In genomic region chr11:95126272-95127245, GRCm38 (mm10) we compare ENCODE assay signal across 9 mouse cellular contexts. TPM values are rescaled to one million over a fixed set of nuclear protein-coding genes. Genes with fewer than 3 reads are reported as not detected.
A peak's percentile ranks its signal among the peaks of the same experiment; 100 is the strongest.
DNase-seq lines count a peak whose midpoint lies in the region; ATAC-seq lines count a peak whose summit lies in the region.
"Had no signal": no experiment of that assay in that cellular context is flagged by ENCODE, and none has a peak within 500 bp of the region (broad histone marks: within the 10 kb centered on the region; RNA-seq: fewer than 3 reads in every experiment).

No protein-coding gene starts in this region.

- H3K9ac ChIP-seq in neural tube, embryonic 15.5 days (replicated peaks) = 0 out of 2 replicates have a peak overlapping the region, but pooled peaks have one; percentile 8

- H3K9me3 ChIP-seq in limb, embryonic 10.5 days (replicated peaks) = no peaks in the 10 kb centered on the region
- no peaks in the 10 kb centered on the region for H3K9me3 ChIP-seq in neural tube, embryonic 15.5 days (replicated peaks)
- H3K9me3 ChIP-seq: G1E had no signal

- peak; percentile 49 to 64 for DNase-seq in cerebellum, postnatal 14 days
- DNase-seq in cerebellum, adult 9-11 months = no peak
- peak; percentile 72 for DNase-seq in urinary bladder, postnatal 14 days (ENCODE audit: low spot score)
- DNase-seq in urinary bladder, postnatal 10 days (ENCODE audit: low spot score) = no peak
- peak; percentile 66 for DNase-seq in limb, embryonic 10.5 days (ENCODE audit: low spot score)
- DNase-seq in left cerebral cortex, adult 11 months (ENCODE audit: low spot score) = no peak
- no peak for DNase-seq in frontal cortex, adult 2 months (ENCODE audit: extremely low spot score in 1 of 2, low spot score in 1 of 2)

- peak; percentile 61 for ATAC-seq in neural tube, embryonic 15.5 days (ENCODE audit: low FRiP score)

- H3K4me1 ChIP-seq in limb, embryonic 10.5 days = peaks cover 55% of the 10 kb centered on the region
- H3K4me1 ChIP-seq in neural tube, embryonic 15.5 days = peaks cover 16% of the 10 kb centered on the region

- peak overlapping the region; percentile 56; the same call in 1 of the 2 replicates for H3K27ac ChIP-seq in limb, embryonic 10.5 days
- no peak overlapping the region for H3K27ac ChIP-seq in neural tube, embryonic 15.5 days (replicated peaks)

- peak overlapping the region; percentile 33 for H3K4me3 ChIP-seq in limb, embryonic 10.5 days
- H3K4me3 ChIP-seq in neural tube, embryonic 15.5 days (replicated peaks) = 0 out of 2 replicates have a peak overlapping the region, but pooled peaks have one; percentile 0

- H3K36me3 ChIP-seq in limb, embryonic 10.5 days = no peaks in the 10 kb centered on the region
- H3K36me3 ChIP-seq in neural tube, embryonic 15.5 days = no peaks in the 10 kb centered on the region
- H3K36me3 ChIP-seq: G1E had no signal

- H3K27me3 ChIP-seq in limb, embryonic 10.5 days (ENCODE audit: low read depth, poor library complexity, severe bottlenecking) = peaks cover 90% of the 10 kb centered on the region
- peaks cover 66% of the 10 kb centered on the region for H3K27me3 ChIP-seq in neural tube, embryonic 15.5 days (replicated peaks)

- H3K4me2 ChIP-seq in neural tube, embryonic 15.5 days = peak overlapping the region; percentile 50

- under 1% methylated on average over 20 of the region's 20 CpGs for WGBS in limb, embryonic 10.5 days
- 4% methylated on average over 19 of the region's 20 CpGs for WGBS in neural tube, embryonic 15.5 days

RNA-seq across cellular contexts. Expression of gene Dlx3, which starts 6.6 kb away (rescaled TPM):
- 6.9 and 9.5 TPM in 2 replicates for polyA plus RNA-seq in limb, embryonic 10.5 days (2016; fragmentation: Nextera tagmentation; extraction: Ambion mirVana)
- 0.28 and 0.50 TPM in 2 replicates for polyA plus RNA-seq in neural tube, embryonic 15.5 days (2015; fragmentation: Nextera tagmentation; extraction: Ambion mirVana)
- polyA plus RNA-seq in frontal cortex, adult 2 months (2012; rRNA removed) = 0.19 TPM in 1 of 2 replicates, not detected in the other
- polyA plus RNA-seq: G1E had no signal

RNA-seq across cellular contexts. Expression of gene Dlx4, which starts 19.5 kb away (rescaled TPM):
- polyA plus RNA-seq in limb, embryonic 10.5 days (2016; fragmentation: Nextera tagmentation; extraction: Ambion mirVana) = 0.85 and 1.9 TPM in 2 replicates
- polyA plus RNA-seq in neural tube, embryonic 15.5 days (2015; fragmentation: Nextera tagmentation; extraction: Ambion mirVana) = not detected in 2 replicates
- 0.08 TPM in 1 of 2 replicates, not detected in the other for polyA plus RNA-seq in frontal cortex, adult 2 months (2012; rRNA removed)
- polyA plus RNA-seq: G1E had no signal

RNA-seq across cellular contexts. Expression of gene Itga3, which starts 50.0 kb away (rescaled TPM):
- polyA plus RNA-seq in limb, embryonic 10.5 days (2016; fragmentation: Nextera tagmentation; extraction: Ambion mirVana) = 10.2 and 11.1 TPM in 2 replicates
- polyA plus RNA-seq in neural tube, embryonic 15.5 days (2015; fragmentation: Nextera tagmentation; extraction: Ambion mirVana) = 17.7 and 20.3 TPM in 2 replicates
- polyA plus RNA-seq in frontal cortex, adult 2 months (2012; rRNA removed) = 12.7 and 14.0 TPM in 2 replicates
- polyA plus RNA-seq: G1E had no signal

Comparison
In these comparisons a context has a peak if more than half of its experiments do, and no peak if none do; other contexts are left out.
1. DNase-seq: peak in cerebellum, postnatal 14 days (2 of 2), urinary bladder, postnatal 14 days (single experiment) and limb, embryonic 10.5 days (single experiment); none in cerebellum, adult 9-11 months (single experiment), urinary bladder, postnatal 10 days (single experiment), left cerebral cortex, adult 11 months (single experiment) and frontal cortex, adult 2 months (0 of 2).